Mouse (Mus musculus): ENCODE measurements around the gene Zfp827. TPM values are rescaled to one million over a fixed set of nuclear protein-coding genes. Genes with fewer than 3 reads are reported as not detected.

Gene Zfp827
- polyA plus RNA-seq, 1 experiment from 2014 or later, result 7.4 TPM

DNA sequence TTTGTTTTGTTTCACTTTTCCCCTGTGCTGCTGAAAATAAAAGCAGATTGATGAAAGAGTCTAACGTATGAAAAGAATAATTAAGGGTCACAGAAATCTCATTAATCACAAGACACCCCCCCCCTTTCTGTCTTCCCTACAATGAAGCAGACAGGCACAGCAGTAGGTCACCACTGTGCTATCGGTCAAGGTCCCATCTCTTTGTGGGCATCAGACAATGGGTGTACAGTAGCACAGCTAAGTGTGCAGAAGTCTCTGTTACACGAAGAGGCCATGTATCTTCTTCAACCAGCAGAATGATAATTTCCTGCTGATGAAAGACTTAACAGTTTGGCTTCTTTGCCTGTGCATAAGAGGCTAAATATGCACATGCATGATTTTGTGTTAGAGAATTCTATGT lies 170.4 kb downstream of the Zfp827 start:
- no peak for ATAC-seq (ENCODE audit: extremely low read depth, insufficient number of reproducible peaks, low FRiP score, low TSS enrichment)
- no peak overlapping the region for H3K4me3 ChIP-seq
- 65% methylated on average over 3 of the region's 3 CpGs for WGBS
- no peak overlapping the region for H3K9ac ChIP-seq
- peaks cover 4% of the 10 kb centered on the region; the same call in 1 of the 2 replicates for H3K4me1 ChIP-seq
- H3K27me3 ChIP-seq (replicated peaks), result no peaks in the 10 kb centered on the region
- no peak overlapping the region for H3K4me2 ChIP-seq
- H3K9me3 ChIP-seq, result no peaks in the 10 kb centered on the region
- no peak overlapping the region for H3K27ac ChIP-seq (replicated peaks)
- peaks cover 12% of the 10 kb centered on the region for H3K36me3 ChIP-seq

DNA sequence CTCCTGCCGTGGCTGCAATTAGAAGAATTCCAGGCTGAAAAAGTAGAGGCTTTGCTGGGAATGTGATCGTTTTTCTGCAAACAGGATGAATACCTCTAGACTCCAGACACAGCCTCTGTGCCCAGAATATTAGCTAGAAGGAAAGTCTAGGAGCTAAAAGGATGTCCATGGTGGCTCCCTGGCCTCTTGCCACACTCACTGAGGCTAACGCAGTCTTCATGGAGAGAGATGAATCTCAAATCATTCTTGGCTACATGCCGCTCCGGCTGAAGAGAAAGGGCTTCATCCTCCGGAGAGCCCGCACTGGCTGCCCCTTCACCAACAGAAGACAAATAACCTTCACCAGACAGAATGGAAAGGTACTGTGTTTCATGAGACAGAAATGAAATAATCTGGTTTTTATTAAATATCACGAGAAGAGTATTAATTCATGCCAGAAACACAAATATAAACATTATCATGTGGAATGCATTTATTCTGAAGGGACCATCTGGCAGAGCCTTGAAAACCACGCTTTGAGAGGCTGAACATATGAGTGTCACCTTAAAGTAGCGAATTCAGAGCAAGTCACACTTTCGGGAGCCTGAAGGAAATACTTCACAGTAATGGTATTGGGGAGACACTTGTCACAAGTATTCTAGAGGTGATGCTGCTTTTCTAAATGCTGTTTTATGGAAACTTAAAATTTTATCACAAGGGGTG lies 173.4 kb downstream of the Zfp827 start:
- no peaks in the 10 kb centered on the region for H3K27me3 ChIP-seq (replicated peaks)
- H3K9ac ChIP-seq, result no peak overlapping the region
- no peak for ATAC-seq (ENCODE audit: extremely low read depth, insufficient number of reproducible peaks, low FRiP score, low TSS enrichment)
- no peak overlapping the region for H3K4me3 ChIP-seq
- peaks cover 1% of the 10 kb centered on the region for H3K4me1 ChIP-seq
- no peak overlapping the region for H3K4me2 ChIP-seq
- no peak overlapping the region for H3K27ac ChIP-seq (replicated peaks)
- 76% methylated on average over 11 of the region's 11 CpGs for WGBS
- no peaks in the 10 kb centered on the region for H3K9me3 ChIP-seq
- H3K36me3 ChIP-seq, result peaks cover 5% of the 10 kb centered on the region

DNA sequence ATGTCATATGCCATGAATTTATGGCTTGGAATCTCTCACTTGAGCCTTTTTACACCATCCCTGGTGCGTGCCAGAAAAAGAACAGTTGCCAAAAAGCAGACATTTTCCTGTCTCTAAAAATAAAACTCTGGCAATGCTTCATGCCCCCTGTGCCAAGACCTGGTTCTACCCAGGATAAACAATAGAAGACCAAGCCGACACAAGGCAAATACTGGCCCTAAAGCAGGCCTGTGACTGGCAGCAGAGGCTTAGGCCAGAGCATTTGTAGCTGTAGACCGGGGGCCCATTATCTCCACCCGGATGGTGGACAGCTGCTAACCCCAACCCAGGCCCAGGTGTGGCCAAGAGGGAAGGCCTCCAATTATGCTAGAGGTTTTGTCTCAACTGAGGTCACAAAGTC lies 178.7 kb downstream of the Zfp827 start:
- peaks cover 46% of the 10 kb centered on the region for H3K4me1 ChIP-seq
- H3K27ac ChIP-seq (replicated peaks), result peak overlapping the region; percentile 94
- H3K36me3 ChIP-seq, result no peaks in the 10 kb centered on the region
- WGBS, result 69% methylated on average over 4 of the region's 4 CpGs
- no peak overlapping the region for H3K4me2 ChIP-seq
- no peaks in the 10 kb centered on the region for H3K27me3 ChIP-seq (replicated peaks)
- no peak overlapping the region for H3K9ac ChIP-seq
- no peak overlapping the region for H3K4me3 ChIP-seq
- ATAC-seq (ENCODE audit: extremely low read depth, insufficient number of reproducible peaks, low FRiP score, low TSS enrichment), result no peak
- H3K9me3 ChIP-seq, result no peaks in the 10 kb centered on the region

DNA sequence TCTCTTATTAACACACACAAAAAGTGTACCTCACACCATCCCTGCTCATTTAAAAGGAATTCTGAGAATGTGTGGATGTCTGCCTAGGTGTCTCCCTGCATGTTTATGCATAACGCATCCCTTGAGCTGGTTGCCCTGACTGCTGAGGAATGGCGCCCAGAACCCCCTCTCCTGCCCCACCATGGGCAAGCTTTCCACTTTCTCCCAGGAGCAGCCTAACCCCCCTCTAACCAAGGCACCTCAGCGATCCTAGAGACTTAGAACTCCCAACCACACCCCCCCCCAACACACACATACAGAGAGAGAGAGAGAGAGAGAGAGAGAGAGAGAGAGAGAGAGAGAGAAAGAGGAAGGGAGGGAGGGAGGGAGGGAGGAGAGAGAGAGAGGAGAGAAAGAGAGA lies 179.9 kb downstream of the Zfp827 start:
- H3K9me3 ChIP-seq, result no peaks in the 10 kb centered on the region
- H3K4me3 ChIP-seq, result no peak overlapping the region
- H3K9ac ChIP-seq, result no peak overlapping the region
- H3K4me2 ChIP-seq, result no peak overlapping the region
- no peaks in the 10 kb centered on the region for H3K27me3 ChIP-seq (replicated peaks)
- H3K36me3 ChIP-seq, result no peaks in the 10 kb centered on the region
- WGBS, result 57% methylated on average over 3 of the region's 3 CpGs
- H3K27ac ChIP-seq (replicated peaks), result peak overlapping the region; percentile 94
- H3K4me1 ChIP-seq, result peaks cover 49% of the 10 kb centered on the region
- ATAC-seq (ENCODE audit: extremely low read depth, insufficient number of reproducible peaks, low FRiP score, low TSS enrichment), result no peak

DNA sequence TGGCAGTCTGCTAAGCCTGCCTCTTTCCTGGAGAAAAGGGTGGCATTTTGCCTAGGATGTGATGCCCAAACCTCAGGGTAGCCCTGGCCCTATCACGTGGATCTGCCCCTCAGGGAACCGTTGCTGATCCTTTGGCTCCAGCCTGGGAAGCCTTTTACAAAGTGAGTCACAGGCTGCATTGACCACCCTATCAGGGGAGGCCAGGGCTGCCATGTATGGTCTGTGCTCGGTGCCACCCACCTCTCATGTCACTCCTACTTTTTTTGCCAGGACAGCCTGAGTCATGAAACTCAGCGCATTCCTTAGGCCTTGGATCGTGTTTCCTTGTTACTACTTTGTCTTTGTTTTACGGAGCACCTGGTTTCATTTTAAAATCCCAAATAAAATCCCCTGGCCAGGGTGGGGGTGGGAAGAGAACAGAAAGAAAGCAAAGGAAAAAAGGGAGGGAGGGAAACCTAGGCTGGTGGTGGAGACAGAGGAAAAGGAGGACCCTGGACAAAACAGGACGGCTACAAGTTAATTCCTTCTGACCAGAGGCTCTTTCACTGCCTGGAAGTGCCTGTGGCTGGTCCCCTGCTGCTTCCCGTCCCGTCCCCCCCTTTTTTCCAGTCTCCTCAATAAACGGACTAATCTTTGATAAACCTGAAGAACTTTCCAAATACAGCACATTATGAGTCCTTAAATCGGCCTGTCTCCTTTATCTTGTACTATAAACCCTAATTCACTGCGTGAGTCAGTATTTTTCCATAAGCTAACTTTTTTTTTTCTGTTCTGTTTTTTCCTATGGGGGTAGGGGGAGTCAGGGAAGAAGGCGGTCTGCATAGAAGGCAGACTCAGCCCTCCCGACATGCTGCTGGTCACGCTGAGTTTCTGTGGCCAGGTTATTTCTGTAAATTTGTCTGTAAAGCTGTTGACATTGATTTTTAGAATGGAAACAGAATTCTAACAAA lies 180.7 kb downstream of the Zfp827 start:
- H3K4me1 ChIP-seq, result peaks cover 52% of the 10 kb centered on the region
- H3K4me2 ChIP-seq, result peak overlapping the region; percentile 75
- WGBS, result 10% methylated on average over 15 of the region's 15 CpGs
- peak overlapping the region; percentile 80 for H3K9ac ChIP-seq
- H3K27ac ChIP-seq (replicated peaks), result peak overlapping the region; percentile 94
- no peaks in the 10 kb centered on the region for H3K9me3 ChIP-seq
- peak; percentile 55; the same call in 1 of the 2 replicates for ATAC-seq (ENCODE audit: extremely low read depth, insufficient number of reproducible peaks, low FRiP score, low TSS enrichment)
- H3K27me3 ChIP-seq (replicated peaks), result no peaks in the 10 kb centered on the region
- peak overlapping the region; percentile 48 for H3K4me3 ChIP-seq
- no peaks in the 10 kb centered on the region for H3K36me3 ChIP-seq

DNA sequence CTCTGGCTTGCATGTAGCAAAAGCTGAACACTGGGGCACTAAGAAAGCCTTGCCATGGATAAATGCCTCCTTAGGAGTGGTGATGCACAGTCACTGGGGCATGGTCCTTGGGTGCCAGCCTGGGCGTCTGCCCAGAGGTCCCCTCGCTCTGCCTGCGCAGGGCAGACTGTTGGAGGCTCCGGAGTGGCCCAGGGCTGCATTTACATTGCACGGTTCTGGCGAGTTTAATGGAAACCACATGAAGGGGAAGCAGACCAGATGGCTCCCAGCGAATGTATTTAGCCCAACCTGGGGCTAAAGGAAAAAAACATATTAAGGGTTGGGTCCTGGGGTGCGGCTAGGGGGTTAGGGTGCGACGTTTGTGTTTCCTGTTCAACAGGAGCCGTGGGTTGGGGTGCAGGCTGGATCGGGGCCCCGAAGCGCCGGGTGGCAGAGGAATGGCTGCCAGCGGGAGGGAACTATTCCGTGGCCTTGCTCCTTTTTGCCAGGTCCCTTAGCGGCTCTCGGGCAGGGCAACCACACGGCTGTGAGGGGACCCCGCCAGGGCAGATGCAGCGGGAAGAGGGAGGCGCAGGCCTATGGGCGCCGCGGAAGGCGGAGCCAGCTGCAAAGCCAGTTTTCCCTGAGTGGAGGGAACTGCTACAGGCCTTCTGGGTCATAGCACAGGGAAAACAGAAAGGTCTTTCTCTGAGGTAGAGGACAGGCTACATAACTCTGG lies 181.6 kb downstream of the Zfp827 start:
- Histone ChIP-seq H3K4me1 (peaks cover 52% of the 10 kb centered on the region), H3K4me2 (peak overlapping the region; percentile 75), H3K9me3 (0 out of 2 replicates have a peak, but pooled peaks cover 7% of the 10 kb centered on the region), H3K27ac (replicated peaks) (peak overlapping the region; percentile 94), H3K9ac (peak overlapping the region; percentile 80), H3K4me3 (peak overlapping the region; percentile 48), H3K36me3 (no peaks in the 10 kb centered on the region), H3K27me3 (replicated peaks) (no peaks in the 10 kb centered on the region)
- 6% methylated on average over 27 of the region's 27 CpGs for WGBS
- ATAC-seq (ENCODE audit: extremely low read depth, insufficient number of reproducible peaks, low FRiP score, low TSS enrichment), result no peak

DNA sequence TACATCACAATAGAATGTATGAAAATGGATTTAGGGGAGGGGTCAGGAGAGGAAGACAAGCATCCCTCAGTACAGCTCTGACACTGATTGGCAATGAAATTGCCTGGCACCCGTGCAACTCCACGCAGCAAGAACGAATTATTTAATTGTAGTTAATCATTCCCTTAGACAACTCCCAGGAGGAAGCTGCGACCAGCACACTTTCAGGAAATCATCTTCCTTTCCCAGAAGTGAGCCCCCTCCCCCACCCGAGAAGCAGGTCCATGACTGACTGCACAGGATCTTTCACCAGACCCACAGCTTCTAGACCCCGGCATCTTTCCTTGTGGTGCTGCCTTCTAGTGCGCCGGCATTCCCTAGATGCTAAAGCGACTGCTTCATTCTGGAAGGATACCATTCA lies 183.4 kb downstream of the Zfp827 start:
- no peaks in the 10 kb centered on the region for H3K36me3 ChIP-seq
- peaks cover 50% of the 10 kb centered on the region for H3K4me1 ChIP-seq
- no peaks in the 10 kb centered on the region for H3K27me3 ChIP-seq (replicated peaks)
- H3K4me2 ChIP-seq, result no peak overlapping the region
- no peak overlapping the region for H3K27ac ChIP-seq (replicated peaks)
- H3K9ac ChIP-seq, result no peak overlapping the region
- WGBS, result 68% methylated on average over 9 of the region's 9 CpGs
- no peak for ATAC-seq (ENCODE audit: extremely low read depth, insufficient number of reproducible peaks, low FRiP score, low TSS enrichment)
- H3K9me3 ChIP-seq, result 0 out of 2 replicates have a peak, but pooled peaks cover 7% of the 10 kb centered on the region
- no peak overlapping the region for H3K4me3 ChIP-seq

DNA sequence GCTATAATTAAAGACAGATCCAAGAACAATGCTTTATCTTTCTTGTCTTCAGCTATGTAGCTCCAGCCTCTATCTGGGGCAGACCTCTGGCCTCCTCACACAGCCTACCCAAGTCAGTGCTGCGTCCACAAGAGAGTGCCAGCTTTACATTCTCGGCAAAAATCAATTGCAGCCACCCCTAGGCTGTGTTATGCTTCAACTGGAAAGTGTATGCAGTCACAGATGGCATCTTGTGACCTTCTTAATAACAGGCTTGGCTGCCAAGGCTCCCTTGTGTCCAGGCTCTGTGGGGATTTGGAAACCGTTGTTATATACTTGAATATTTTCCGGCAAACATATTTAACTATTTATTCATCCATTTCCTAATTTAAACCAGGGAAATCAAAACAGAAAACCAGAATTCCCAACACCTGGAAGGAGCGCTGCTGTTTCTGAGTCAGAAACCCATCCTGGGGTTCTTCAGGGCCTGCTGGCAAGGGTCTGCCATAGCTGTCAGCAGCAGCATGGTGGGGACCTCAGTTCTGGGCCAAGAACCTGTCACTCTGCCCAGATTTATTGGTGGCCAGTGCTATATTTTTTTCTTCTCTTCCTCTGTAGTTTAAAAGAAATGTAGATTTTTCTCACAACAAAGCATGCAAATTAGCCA lies 194.0 kb downstream of the Zfp827 start:
- peaks cover 20% of the 10 kb centered on the region for H3K4me1 ChIP-seq
- H3K9ac ChIP-seq, result no peak overlapping the region
- no peak overlapping the region for H3K4me3 ChIP-seq
- H3K27me3 ChIP-seq (replicated peaks), result no peaks in the 10 kb centered on the region
- no peaks in the 10 kb centered on the region for H3K9me3 ChIP-seq
- H3K4me2 ChIP-seq, result no peak overlapping the region
- H3K27ac ChIP-seq (replicated peaks), result peak overlapping the region; percentile 37; the same call in 1 of the 2 replicates
- no peak for ATAC-seq (ENCODE audit: extremely low read depth, insufficient number of reproducible peaks, low FRiP score, low TSS enrichment)
- H3K36me3 ChIP-seq, result no peaks in the 10 kb centered on the region
- WGBS, result 48% methylated on average over 5 of the region's 5 CpGs

DNA sequence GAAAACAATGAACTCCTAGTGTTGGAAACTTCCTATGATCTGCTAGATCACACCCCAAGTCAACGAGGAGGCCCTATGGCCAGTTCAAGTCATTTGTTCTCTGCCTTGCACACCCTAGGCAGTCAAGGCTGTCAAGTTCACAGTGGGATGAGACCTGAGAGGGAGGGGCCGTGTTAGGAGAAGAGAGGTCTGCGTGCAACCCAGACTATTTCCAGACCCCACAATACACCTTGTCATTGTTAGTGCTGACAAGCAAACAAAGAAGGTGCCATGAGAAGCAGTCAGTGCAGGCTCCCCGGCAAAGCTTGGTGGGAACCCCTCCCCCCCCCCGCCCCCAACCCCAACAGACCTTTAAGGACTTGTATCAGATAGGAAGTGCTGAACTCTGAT lies 194.5 kb downstream of the Zfp827 start:
- H3K27me3 ChIP-seq (replicated peaks), result no peaks in the 10 kb centered on the region
- H3K27ac ChIP-seq (replicated peaks), result peak overlapping the region; percentile 37; the same call in 1 of the 2 replicates
- H3K36me3 ChIP-seq, result no peaks in the 10 kb centered on the region
- H3K9ac ChIP-seq, result no peak overlapping the region
- no peak overlapping the region for H3K4me3 ChIP-seq
- ATAC-seq (ENCODE audit: extremely low read depth, insufficient number of reproducible peaks, low FRiP score, low TSS enrichment), result no peak
- no peak overlapping the region for H3K4me2 ChIP-seq
- 45% methylated on average over 5 of the region's 5 CpGs for WGBS
- peaks cover 20% of the 10 kb centered on the region for H3K4me1 ChIP-seq
- no peaks in the 10 kb centered on the region for H3K9me3 ChIP-seq

DNA sequence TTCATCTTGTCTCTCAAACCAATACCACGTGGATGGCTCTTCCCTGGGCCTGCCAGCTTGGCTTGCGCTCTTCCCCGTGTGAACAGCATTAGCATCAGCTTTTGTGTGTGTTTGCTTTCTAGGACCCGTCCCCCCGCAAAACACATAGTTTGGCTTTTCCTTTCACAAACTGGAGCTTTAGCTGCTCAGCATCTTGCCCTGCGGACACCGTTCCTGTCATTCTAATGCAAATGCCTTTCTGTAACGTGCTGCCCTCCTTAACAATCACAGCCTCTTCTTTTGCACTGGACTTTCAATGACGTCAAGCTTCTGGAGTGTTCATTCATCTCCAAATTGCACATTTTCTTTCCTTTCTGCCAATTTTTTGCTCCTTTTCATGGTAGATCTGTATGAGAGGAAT lies 196.1 kb downstream of the Zfp827 start:
- ATAC-seq (ENCODE audit: extremely low read depth, insufficient number of reproducible peaks, low FRiP score, low TSS enrichment), result no peak
- no peak overlapping the region for H3K9ac ChIP-seq
- no peaks in the 10 kb centered on the region for H3K27me3 ChIP-seq (replicated peaks)
- WGBS, result 84% methylated on average over 9 of the region's 9 CpGs
- H3K27ac ChIP-seq (replicated peaks), result no peak overlapping the region
- no peaks in the 10 kb centered on the region for H3K9me3 ChIP-seq
- H3K4me3 ChIP-seq, result no peak overlapping the region
- H3K36me3 ChIP-seq, result no peaks in the 10 kb centered on the region
- H3K4me2 ChIP-seq, result no peak overlapping the region
- peaks cover 20% of the 10 kb centered on the region for H3K4me1 ChIP-seq

DNA sequence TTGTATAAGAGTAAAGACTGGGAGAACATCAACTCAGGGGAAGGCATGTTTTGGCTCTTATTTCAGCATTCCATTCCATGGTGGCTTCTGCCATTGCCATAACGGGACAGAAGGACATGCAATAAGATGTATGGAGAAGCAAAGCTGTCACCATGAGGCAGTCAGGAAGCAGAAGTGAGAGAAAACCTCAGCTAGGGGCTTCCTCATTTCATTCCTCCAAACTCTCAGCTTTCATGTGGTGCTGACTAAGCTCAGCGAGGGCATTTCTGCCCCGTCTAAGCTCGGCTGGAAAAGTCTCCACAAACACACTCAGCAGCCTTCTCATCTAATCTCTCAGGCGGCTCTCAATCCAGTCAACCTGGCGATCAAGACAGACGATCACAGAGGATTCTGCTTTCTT lies 197.3 kb downstream of the Zfp827 start:
- no peak for ATAC-seq (ENCODE audit: extremely low read depth, insufficient number of reproducible peaks, low FRiP score, low TSS enrichment)
- no peaks in the 10 kb centered on the region for H3K36me3 ChIP-seq
- 64% methylated on average over 7 of the region's 7 CpGs for WGBS
- no peak overlapping the region for H3K4me3 ChIP-seq
- H3K27ac ChIP-seq (replicated peaks), result no peak overlapping the region
- no peak overlapping the region for H3K9ac ChIP-seq
- H3K4me2 ChIP-seq, result no peak overlapping the region
- no peaks in the 10 kb centered on the region for H3K9me3 ChIP-seq
- peaks cover 20% of the 10 kb centered on the region for H3K4me1 ChIP-seq
- H3K27me3 ChIP-seq (replicated peaks), result no peaks in the 10 kb centered on the region
